Mouse (Mus musculus): ENCODE measurements around the gene Stau1.

GRCm38 (mm10) chr2:166952151-166952550, 43.9 kb downstream of the Stau1 start:
- TF ChIP-seq CTCF (IDR thresholded peaks at IDR 0.05; ENCODE audit: borderline replicate concordance, insufficient read depth, low read length) (no peak), POLR2A (IDR thresholded peaks at IDR 0.05; ENCODE audit: low read depth, low read length) (no peak)
